Mouse (Mus musculus) neural tube, embryonic 12.5 days (tissue): ENCODE data around the gene Il4ra. TPM values are rescaled to one million over a fixed set of nuclear protein-coding genes. Genes with fewer than 3 reads are reported as not detected.

Source experiments
- ATAC-seq: fragments of 200-750 bp; cut with Nextera tagmentation; 2 replicates; pipeline ENCODE4 v1.8.0; 2017; ENCODE audit warnings: low read depth, mild to moderate bottlenecking, moderate TSS enrichment, moderate library complexity; ENCODE audit not compliant: low FRiP score
- H3K27ac ChIP-seq: fragments of 300-500 bp; sonication (generic); 2 replicates; pipeline ENCODE4 v1.5.1; 2016
- H3K27me3 ChIP-seq: fragments of 300-500 bp; sonication (generic); replicated peaks from 2 replicates; pipeline ENCODE4 v1.6.1; 2016; ENCODE audit warnings: mild to moderate bottlenecking
- H3K36me3 ChIP-seq: fragments of 300-500 bp; sonication (generic); 2 replicates; pipeline ENCODE4 v1.6.1; 2016; ENCODE audit warnings: mild to moderate bottlenecking
- H3K4me1 ChIP-seq: fragments of 300-500 bp; sonication (generic); 2 replicates; pipeline ENCODE4 v1.6.1; 2016
- H3K4me2 ChIP-seq: fragments of 300-500 bp; sonication (generic); replicated peaks from 2 replicates; pipeline ENCODE4 v1.6.1; 2016; ENCODE audit warnings: mild to moderate bottlenecking
- H3K4me3 ChIP-seq: fragments of 300-500 bp; sonication (generic); 2 replicates; pipeline ENCODE4 v1.5.1; 2016
- H3K9ac ChIP-seq: fragments of 300-500 bp; sonication (generic); 2 replicates; pipeline ENCODE4 v1.6.1; 2016; ENCODE audit warnings: mild to moderate bottlenecking
- H3K9me3 ChIP-seq: fragments of 300-500 bp; sonication (generic); 2 replicates; pipeline ENCODE4 v1.6.1; 2016; ENCODE audit warnings: mild to moderate bottlenecking
- WGBS: fragments of 180-500 bp; shearing (Covaris S2); methylation state at CpG from one replicate; pipeline ENCODE4 v1.1.7; 2016; 5-methylcytosine and 5-hydroxymethylcytosine counted together
- polyA plus RNA-seq: library from polyadenylated mRNA; unstranded; fragments of >200 nt; fragmentation: Nextera tagmentation; extraction: Ambion mirVana; gene quantifications from 2 replicates; pipeline ENCODE4 v1.2.1, GENCODE M21; 2016

Il4ra gene
- polyA plus RNA-seq, 1 experiment from 2014 or later: 5.1 TPM

DNA sequence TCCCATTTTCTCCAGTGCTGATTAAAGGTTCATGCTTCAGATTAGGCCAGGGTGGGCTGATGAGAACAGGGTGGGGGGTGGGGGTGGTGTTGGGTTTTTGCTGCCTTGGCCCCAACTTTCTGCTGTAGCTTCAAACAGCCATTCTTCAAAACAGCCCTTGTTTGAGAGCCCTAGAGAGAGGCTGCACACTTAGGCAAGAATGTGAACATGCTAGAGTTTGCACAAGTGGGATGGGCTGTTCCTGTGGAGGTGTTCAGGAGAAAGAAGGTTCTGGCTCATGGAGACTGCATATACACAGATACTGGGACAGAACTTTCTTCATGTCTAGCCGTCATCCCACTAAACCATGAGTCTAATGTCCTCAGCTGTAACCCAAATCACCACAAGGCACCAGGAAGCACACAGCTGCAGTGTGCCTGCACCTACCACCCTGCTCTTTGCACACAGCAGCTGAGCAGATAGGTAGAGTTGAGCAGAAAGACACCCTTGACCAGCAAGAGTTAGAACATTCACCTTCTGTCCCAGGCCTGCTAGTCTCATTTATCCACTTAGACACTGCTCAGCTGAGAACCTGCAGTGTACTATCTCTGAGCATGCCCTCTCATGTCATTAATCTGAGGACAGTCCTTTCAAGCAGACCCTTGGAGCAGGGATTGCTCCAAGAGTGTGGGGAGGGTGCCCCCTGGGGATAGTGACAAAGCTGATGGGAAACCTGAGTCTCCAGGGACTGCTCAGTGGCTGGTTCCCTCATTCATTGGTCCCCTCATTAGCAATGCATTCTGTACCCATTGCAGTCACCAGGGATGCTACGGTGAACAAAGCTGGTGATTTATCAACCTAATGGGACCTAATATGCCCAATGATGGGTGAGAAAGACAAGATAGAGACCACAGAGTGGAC is 54.6 kb downstream of the Il4ra start:
- H3K36me3 ChIP-seq: no peaks in the 10 kb centered on the region
- H3K4me3 ChIP-seq: no peak overlapping the region
- no peak overlapping the region for H3K9ac ChIP-seq
- no peaks in the 10 kb centered on the region for H3K9me3 ChIP-seq
- 60% methylated on average over 2 of the region's 2 CpGs for WGBS
- no peaks in the 10 kb centered on the region; the same call in 1 of the 2 replicates for H3K4me1 ChIP-seq
- no peaks in the 10 kb centered on the region for H3K27me3 ChIP-seq
- no peak for ATAC-seq
- no peak overlapping the region for H3K4me2 ChIP-seq
- H3K27ac ChIP-seq: no peak overlapping the region

DNA sequence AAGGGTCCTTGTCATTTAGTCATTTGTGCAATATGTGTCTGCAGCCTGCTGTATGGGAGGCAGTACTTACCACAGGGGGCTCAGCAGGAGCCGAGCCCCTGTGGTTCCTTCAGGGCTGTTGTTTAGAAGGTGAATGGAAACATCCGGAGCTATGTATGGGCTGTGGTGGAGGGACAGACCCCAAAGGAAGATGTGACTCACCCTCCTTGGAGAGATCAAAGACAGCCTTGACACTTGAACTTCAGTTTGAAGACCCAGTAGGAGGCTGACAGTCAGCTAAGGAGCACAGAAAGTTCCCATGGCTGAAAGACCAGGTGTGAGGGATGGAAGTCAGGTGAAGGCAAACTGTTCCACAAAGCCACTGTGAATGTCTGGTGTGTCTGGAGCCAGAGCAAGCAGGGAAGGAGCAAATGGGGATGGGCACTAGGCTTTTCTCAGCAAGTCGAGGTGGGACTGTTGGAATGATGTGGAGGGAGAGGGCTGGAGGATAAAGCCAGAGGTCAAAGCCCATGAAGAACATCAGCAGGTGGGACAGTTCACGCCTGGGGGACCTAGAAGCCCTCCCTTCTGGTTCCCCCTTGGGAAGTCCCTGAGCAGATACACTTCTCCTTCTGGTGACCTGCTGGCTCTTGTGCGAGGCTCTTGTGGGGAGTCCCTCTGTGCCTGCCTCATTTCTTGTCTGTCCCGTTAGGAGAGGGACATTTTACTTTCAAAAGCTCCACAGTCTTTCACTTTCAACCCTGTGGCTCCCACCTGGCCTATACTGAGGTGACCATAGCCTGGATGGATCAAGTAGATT is 55.7 kb downstream of the Il4ra start:
- Histone ChIP-seq H3K36me3 (no peaks in the 10 kb centered on the region), H3K9ac (no peak overlapping the region), H3K27me3 (no peaks in the 10 kb centered on the region), H3K4me1 (no peaks in the 10 kb centered on the region; the same call in 1 of the 2 replicates), H3K27ac (no peak overlapping the region), H3K4me2 (no peak overlapping the region), H3K4me3 (no peak overlapping the region), H3K9me3 (no peaks in the 10 kb centered on the region)
- ATAC-seq: no peak
- WGBS: 73% methylated on average over 6 of the region's 6 CpGs

DNA sequence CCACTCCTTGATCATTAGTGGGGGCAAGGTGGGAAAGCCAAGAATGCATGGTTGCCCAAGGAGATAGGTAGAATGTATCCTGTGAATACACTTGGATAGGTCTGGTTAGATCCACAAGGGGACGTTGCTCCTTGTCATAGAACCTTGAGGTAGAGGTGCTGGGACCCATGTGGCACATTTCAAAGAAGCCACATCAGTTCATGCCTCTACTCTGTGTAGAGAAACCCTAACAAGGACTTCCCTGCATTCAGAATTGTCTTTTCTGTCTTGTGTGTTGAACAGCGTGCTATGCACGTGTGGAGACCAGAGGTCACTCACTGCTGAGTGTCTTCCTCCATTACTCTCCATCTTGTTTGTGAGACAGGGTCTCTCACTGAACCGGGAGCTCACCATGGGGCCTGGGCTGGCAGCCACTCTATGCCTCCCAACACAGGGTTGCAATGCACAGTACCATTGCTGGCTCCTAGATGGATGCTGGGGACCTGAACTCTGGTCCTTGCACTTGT is 56.3 kb downstream of the Il4ra start:
- Histone ChIP-seq H3K27ac (no peak overlapping the region), H3K36me3 (no peaks in the 10 kb centered on the region), H3K9ac (no peak overlapping the region), H3K9me3 (no peaks in the 10 kb centered on the region), H3K27me3 (no peaks in the 10 kb centered on the region), H3K4me3 (no peak overlapping the region), H3K4me2 (no peak overlapping the region), H3K4me1 (no peaks in the 10 kb centered on the region; the same call in 1 of the 2 replicates)
- 83% methylated on average over 4 of the region's 4 CpGs for WGBS
- no peak for ATAC-seq

DNA sequence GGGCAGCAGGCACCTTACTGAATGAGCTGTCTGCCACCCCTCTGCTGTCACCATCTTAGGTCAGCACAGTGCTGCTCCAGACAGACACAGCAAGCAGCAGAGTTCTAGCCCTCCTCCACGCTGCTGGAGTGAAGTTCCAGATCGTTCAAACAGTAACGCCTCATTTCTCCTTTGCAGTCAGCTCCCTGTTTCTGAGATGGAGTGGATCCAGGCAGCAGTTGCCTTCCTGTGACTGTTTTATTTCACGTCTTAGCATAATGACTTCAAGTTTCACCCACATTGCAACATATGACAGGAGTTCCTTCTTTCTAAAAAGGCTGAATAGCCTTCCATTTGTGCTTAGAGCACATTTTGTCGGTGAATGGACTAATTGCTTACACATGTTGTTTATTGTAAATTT is 61.7 kb downstream of the Il4ra start:
- Histone ChIP-seq H3K4me3 (no peak overlapping the region), H3K4me2 (no peak overlapping the region), H3K4me1 (no peaks in the 10 kb centered on the region), H3K27me3 (no peaks in the 10 kb centered on the region), H3K9ac (no peak overlapping the region), H3K27ac (no peak overlapping the region), H3K36me3 (no peaks in the 10 kb centered on the region), H3K9me3 (no peaks in the 10 kb centered on the region)
- ATAC-seq: no peak
- 76% methylated on average over 5 of the region's 5 CpGs for WGBS

DNA sequence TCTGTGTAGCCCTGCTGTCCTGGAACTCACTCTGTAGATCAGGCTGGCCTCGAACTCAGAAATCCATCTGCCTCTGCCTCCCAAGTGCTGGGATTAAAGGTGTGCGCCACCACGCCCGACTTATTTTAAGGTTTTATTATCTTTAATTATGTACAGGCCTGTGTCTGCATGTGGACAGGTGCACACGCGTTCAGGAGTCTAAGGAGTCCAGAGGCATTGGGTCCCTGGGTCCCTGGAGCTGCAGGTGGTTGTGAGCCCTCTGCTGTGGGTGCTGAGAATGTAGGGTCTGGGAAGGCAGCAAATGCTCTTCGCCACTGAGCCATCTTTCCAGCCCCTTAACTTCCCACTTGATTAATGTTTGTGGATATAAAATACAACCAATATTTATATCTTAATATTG is 63.5 kb downstream of the Il4ra start:
- Histone ChIP-seq H3K9ac (no peak overlapping the region), H3K27me3 (no peaks in the 10 kb centered on the region), H3K4me1 (no peaks in the 10 kb centered on the region), H3K9me3 (no peaks in the 10 kb centered on the region), H3K36me3 (no peaks in the 10 kb centered on the region), H3K27ac (no peak overlapping the region), H3K4me2 (no peak overlapping the region), H3K4me3 (no peak overlapping the region)
- ATAC-seq: no peak
- 87% methylated on average over 7 of the region's 7 CpGs for WGBS

DNA sequence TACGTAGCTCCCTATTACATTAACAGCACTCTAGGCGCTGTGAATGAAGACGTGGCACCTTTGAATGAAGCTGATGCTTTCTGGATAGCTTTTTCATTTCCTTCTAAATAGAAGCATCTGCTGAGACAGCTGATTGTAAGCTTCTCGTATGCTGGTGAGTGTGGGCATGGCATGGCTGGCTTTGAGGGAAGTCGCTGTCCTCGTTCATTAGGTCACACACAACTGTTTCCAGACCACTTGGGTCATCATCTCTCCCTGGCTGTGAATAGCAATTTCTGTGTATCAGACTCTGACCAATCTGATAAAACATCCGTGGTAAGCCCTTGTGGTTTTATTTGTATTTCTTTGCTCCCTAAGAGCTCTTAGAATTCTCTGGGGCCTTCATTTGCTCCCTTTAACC is 66.1 kb downstream of the Il4ra start:
- ATAC-seq: no peak
- no peak overlapping the region for H3K4me3 ChIP-seq
- H3K9ac ChIP-seq: no peak overlapping the region
- H3K4me1 ChIP-seq: no peaks in the 10 kb centered on the region
- H3K27ac ChIP-seq: no peak overlapping the region
- H3K9me3 ChIP-seq: no peaks in the 10 kb centered on the region
- no peaks in the 10 kb centered on the region for H3K27me3 ChIP-seq
- H3K36me3 ChIP-seq: no peaks in the 10 kb centered on the region
- no peak overlapping the region for H3K4me2 ChIP-seq
- 89% methylated on average over 7 of the region's 7 CpGs for whole genome bisulfite sequencing

DNA sequence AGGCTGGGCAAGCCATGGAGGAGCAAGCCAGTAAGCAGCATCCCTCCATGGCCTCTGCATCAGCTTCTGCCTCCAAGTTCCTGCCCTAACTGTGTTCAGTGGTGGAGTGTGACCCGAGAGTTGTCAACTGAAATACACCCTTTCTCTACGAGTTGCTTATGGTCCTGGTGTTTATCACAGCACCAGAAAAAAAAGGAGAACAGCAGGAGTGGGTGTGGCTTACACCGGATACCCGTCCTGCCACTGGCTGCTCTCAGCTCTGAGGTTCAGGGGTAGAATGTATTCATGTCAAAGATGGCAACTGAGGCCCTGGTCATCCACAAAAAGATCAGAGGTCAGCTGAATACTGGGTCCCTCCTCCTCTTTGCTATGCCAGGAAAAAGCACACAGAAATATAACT is 68.2 kb downstream of the Il4ra start:
- H3K27ac ChIP-seq: no peak overlapping the region
- no peak overlapping the region for H3K4me3 ChIP-seq
- no peak overlapping the region for H3K4me2 ChIP-seq
- H3K9me3 ChIP-seq: no peaks in the 10 kb centered on the region
- H3K27me3 ChIP-seq: no peaks in the 10 kb centered on the region
- no peak for ATAC-seq
- H3K9ac ChIP-seq: no peak overlapping the region
- WGBS: 74% methylated on average over 4 of the region's 4 CpGs
- no peaks in the 10 kb centered on the region for H3K4me1 ChIP-seq
- no peaks in the 10 kb centered on the region for H3K36me3 ChIP-seq

DNA sequence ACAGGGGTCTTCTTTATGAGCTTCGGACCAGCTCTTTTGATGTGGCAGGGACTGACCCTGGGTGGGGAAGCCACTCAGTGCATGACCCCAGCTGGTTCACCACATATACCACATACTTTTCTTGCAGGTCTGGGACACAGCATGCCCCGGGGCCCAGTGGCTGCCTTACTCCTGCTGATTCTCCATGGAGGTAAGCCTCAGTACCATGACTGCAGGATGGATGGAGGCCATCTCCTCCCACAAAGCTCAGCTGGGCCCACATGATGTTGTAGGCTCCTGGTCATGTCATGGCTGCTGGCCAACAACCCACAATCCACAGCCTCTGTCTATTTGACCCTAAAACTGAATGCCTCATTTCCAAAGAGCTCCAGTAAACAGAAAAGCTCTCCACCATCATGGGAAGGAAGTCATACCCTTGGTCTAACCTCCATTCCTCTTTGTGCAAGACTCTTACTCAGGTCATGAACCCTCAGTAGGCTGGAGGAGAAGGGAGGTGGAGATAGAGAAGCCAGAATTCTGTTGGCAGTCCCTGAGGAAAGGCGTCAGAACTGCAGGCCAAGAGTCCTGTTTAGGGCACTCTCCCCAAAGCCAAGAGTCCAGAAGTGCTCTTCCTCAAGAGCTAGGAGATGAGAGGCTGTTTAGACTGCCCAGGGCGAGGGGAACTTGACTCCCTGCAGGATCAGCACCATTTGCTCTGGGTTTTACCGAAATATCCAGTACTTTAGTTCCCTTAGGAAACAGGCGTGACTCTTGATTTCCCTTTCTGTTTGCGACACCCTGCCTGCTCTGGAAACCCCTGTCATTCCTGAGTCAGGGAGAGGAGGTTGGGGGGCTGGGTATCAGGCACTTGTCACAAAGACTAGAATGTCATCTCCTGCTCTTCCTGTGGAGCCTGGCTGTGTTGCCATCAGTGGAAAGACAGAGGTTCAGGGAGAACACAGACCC is 71.1 kb downstream of the Il4ra start:
- H3K9ac ChIP-seq: no peak overlapping the region
- no peak overlapping the region for H3K4me2 ChIP-seq
- no peaks in the 10 kb centered on the region for H3K4me1 ChIP-seq
- H3K9me3 ChIP-seq: no peaks in the 10 kb centered on the region
- no peak overlapping the region for H3K27ac ChIP-seq
- no peaks in the 10 kb centered on the region for H3K27me3 ChIP-seq
- H3K4me3 ChIP-seq: no peak overlapping the region
- H3K36me3 ChIP-seq: no peaks in the 10 kb centered on the region
- 78% methylated on average over 7 of the region's 7 CpGs for WGBS
- ATAC-seq: no peak

DNA sequence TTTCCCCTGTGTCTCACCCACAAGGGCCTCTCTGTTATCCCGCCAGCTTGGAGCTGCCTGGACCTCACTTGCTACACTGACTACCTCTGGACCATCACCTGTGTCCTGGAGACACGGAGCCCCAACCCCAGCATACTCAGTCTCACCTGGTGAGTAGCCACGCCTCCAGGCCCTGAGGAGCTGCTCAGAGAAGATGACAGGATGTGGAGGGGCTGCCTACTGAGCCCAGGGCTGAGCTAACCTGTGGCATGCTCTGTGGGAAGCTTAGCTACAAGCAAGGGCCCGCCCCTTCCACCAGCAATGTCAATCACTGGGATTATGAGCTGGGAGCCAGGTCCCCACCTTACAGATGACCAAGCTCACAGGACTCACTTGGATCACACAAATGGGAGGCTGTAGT is 73.3 kb downstream of the Il4ra start:
- H3K36me3 ChIP-seq: no peaks in the 10 kb centered on the region
- no peak overlapping the region for H3K4me2 ChIP-seq
- 0 out of 2 replicates have a peak, but pooled peaks cover 2% of the 10 kb centered on the region for H3K27me3 ChIP-seq
- no peak overlapping the region for H3K9ac ChIP-seq
- H3K4me3 ChIP-seq: no peak overlapping the region
- peaks cover 6% of the 10 kb centered on the region; the same call in 1 of the 2 replicates for H3K9me3 ChIP-seq
- 79% methylated on average over 4 of the region's 4 CpGs for WGBS
- H3K27ac ChIP-seq: no peak overlapping the region
- ATAC-seq: no peak
- no peaks in the 10 kb centered on the region; the same call in 1 of the 2 replicates for H3K4me1 ChIP-seq

DNA sequence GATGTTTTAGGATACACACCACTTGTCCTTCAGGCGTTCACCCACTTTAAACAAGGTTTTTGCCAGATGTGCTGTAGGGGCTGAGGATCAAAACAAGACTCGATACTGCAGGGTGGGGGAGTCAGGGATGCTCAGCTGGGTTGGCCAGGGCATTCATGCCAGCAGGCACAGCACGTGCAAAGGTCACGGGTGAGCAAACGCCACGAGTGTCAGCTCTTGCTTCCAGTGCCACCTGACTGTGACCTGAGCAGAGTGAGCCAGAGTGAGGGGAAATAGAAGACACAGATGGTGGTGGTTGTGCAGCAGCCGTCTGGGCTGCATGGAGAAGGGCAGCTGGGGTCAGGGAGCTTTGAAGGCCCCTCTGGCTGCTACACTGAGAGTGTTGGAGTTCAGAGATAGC is 73.9 kb downstream of the Il4ra start:
- 62% methylated on average over 7 of the region's 7 CpGs for WGBS
- Histone ChIP-seq H3K4me3 (no peak overlapping the region), H3K4me2 (no peak overlapping the region), H3K27me3 (0 out of 2 replicates have a peak, but pooled peaks cover 4% of the 10 kb centered on the region), H3K27ac (no peak overlapping the region), H3K4me1 (no peaks in the 10 kb centered on the region; the same call in 1 of the 2 replicates), H3K9me3 (peaks cover 6% of the 10 kb centered on the region; the same call in 1 of the 2 replicates), H3K9ac (no peak overlapping the region), H3K36me3 (no peaks in the 10 kb centered on the region)
- no peak for ATAC-seq
